Mouse (Mus musculus) natural killer cell, adult 2 months (primary cell): ENCODE results near the gene Arntl.

Source experiments
- DNase-seq, 2 experiments: peaks; one replicate each; pipeline ENCODE4 v3.0.0; 2022; ENCODE audit warnings: low spot score in 2 of 2

The Arntl gene

DNA sequence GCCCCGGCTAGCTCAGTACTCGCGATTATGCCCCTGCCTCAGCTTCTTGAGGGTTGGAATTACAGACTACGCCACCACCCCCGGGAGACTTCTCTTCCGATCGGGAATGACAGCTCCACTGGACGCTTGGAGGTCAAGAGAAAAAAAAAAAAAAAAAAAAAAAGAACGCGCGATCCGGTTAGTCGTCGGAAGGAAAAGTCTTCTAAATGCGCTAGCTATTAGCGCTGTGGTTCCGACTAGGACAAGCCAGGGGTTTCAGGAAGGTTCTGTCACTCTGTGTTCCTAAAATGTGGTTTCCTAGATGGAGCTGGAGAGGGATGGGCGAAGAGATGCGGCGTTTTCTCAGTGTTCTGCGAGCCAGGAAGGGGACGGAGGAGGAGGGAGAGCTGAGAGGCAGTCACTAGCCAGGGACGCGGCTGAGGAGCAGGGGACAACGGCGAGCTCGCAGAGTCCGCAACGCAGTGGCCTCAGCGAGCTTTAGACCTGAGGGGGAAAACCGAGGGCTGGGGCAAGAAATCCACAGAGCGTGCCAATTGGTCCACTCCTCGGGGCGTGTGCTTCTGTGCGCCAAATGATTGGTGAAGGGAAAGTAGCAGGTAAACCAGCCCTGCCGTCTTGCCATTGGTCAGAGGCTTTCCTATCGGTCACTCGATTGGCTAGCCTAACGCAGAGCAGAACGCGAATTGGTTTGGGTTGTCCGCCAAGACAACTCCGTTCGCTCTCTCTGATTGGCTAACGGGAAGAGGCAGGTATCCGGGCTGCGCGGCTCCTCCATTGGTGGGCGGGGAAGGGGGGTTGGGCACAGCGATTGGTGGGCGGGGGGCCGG, at the start of gene Arntl:
TSS of gene Arntl (plus strand) at position 822 of the 827 bp plus-strand sequence.
- DNase-seq = peak; percentile 96 to 98

DNA sequence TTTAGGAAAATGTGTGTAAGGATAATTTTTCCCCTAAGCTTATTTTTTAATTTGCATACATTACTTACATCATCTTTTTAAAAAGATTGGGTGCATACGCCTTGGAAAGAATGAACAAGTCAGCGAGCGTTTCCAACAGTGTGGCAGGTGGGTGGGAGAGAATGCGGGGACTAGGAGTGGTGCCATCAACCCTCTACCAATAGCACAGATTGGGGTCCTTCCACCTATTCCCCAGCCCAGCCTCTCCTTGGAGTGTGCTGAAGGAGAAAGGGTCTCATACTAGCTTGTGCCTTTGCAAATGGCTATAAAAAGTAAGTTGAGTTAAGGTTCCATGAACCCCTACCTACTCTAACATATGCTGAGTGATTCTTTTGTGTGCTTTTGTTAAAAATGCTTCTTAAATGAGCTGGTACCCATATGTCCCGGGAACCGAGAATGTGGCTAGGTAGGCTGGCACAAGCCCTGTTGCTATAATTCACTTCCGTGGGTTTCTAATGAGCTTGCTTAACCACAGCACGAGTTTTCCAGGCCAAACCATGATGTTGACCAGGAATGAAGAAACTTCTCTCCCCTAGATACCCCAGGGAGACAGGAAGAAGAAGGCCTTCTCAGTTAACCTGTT, 46.1 kb upstream of the Arntl start:
- DNase-seq = no peak

DNA sequence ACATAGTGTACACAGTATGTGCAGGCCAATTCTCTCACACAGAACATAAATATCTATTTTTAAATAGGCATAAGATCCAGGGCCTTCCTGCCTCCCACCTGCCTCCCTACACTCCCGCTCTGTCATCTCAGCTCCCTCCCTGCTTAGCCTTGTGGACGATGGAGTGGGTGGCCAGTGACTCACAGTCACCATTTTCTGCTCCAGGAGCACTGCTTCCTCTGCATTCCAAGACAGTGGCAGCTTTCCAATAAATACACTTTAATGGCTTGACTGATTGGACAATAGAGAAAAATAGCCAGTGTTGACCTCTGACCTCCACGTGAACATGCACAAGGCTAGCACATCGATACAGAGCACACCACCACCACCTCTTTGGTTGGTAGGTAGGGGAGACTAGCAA, 42.5 kb upstream of the Arntl start:
- no peak for DNase-seq

- no peak for DNase-seq
Observed at GRCm38 (mm10) chr7:113167092-113167491, 40.2 kb upstream of the Arntl start.

DNA sequence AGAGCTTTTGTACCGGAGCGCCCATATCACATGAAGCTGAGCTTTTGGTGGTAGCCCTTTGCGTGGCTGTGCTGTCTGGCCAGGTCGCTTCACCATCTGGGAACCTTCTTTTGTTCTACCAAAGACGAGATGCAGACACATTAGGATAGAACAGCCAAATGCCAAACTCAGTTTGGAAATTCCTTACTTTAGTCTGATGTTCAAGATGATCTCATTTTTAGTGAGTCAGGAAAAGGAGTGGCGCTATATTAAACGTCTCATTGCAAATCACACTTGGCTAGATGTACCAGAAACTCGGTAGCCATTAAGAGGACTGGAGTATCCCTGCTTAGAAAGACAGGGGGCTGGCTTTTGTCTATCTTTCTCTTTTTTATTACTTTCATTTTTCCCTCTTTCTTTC, 38.7 kb upstream of the Arntl start:
- DNase-seq = no peak

GRCm38 (mm10) chr7:113172425-113172824, 34.8 kb upstream of the Arntl start:
- no peak for DNase-seq

DNA sequence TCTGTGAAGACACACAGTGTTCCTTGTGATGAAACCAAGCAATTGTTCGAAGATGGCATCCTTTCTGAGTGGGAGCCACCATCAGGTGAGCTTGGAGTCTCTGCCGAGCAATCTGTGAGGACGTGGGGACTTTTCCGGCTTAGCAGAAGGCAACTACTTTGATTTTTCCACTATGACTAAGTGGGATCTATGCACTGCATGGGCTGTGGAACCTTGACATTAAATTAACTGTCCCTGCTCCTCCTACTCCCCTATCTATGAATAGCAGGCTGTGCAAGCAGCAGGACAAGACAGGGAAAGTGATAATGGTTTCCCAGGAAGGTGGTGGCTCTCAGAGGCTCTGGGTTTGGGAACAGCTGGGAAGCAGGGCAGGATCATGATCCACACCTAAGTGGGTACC, 31.8 kb upstream of the Arntl start:
- DNase-seq = no peak

DNA sequence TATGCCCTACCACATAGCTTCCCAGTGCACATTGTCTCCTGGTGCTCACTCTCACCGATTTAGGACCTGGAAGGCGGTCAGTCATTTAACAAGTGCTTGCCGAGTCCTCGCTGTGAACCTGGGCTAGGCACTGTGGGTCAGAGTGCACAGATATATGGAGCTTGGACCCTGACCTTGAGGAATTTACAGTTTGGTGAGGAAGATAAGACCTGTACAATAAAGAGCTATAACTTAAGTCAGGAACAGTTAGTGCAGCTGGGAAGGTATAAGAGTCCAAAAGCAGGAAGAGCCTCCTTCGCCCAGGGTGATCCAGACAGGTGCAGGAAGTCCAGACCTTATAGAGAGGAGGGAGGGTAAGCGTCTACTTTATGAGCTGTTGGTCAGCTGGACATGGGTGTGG, 29.2 kb upstream of the Arntl start:
- no peak for DNase-seq

GRCm38 (mm10) chr7:113183787-113184186, 23.5 kb upstream of the Arntl start:
- DNase-seq = no peak

DNA sequence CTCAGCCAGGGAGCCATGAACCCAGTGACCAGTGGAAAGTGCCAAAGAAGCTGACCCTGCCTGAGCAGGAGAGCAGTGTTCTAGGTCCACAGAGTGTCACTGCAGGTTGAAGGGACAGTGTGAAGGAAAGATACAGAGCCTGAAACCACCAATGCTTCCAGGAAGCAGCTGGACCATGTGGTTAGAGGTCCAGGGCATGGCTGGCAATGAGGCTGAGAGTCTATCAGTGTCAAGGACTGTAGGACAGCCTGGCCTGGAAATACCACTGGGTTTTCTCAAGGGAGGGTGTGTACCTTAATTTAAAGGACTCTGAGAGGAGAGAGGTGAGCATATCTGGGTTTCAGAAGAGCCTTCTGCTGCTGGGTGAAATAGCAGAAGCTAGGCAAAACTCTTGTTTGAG, 22.2 kb upstream of the Arntl start:
- no peak for DNase-seq

DNA sequence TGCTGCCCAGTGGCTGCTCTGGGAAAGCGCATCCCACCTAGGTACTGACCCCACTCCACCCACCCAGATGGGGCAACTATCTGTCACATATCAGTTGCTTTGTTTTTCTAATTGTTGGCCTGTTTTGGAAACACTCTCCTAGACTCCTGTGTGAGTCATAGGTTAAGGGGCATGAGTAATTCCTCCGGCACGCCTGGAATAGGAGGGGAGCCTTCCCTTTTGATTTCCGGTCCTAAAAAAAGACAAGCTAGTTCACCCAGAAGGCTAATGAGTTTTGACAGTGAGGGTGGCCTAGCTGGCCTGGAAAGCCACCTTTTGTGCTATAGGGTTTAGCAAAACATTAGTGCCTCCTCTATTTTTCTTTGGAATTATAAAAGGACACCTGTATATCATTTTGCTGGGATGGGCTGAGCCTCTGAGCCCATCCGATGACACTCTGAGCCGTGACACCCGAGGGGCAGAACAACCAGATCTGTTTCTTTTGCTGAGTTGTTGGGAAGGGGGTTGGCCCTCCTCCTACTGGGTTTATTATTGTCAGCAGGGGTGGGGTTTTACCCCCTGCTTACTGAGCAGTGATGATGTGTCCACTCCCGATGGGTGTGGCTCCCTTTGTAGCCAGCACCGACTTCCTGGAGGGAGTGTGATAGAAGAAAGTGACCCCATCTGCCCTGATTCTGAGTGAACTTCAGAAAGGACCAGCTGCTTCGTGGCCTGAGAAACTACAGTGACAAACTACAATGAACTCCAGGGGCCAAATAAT, 21.0 kb upstream of the Arntl start:
- DNase-seq = no peak

DNA sequence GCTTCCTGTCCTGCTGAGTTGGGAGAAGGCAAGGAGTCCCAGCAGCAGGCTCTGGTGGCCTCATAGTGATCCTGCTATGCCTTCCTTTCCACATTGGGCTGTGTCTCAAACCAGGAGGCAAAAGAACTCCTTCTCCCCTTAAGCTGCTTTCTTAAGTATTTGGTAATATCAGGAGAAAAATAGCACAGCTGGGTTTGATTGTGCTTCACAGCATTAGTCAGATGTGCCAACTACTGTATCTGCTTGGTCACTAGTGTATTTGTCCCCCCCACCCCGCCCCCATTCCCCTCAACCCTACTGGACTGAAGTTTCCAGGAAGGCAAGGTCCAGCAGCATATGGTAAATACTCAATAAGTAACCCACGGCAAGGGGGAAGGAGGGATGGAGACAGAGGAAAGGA, 19.2 kb upstream of the Arntl start:
- no peak for DNase-seq

DNA sequence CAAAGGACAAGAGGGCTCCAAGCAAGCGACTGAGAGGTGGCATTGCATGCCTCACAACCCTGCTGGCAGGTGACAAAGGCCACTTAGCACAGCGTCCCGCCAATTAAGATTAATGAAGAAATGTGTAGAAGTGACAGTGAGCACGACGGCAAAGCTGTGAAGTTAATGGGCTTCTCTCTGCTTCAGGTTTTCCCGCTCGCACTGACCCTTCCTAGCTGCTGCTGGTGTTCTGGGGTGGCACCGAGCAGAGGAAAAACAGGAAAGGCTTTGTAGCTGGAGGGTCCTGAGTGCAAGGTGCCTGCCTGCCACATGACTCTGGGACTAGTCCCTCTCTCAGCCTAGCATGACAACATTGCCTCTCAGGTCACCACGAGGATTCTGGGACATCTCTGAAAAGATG, 18.7 kb upstream of the Arntl start:
- no peak for DNase-seq

DNA sequence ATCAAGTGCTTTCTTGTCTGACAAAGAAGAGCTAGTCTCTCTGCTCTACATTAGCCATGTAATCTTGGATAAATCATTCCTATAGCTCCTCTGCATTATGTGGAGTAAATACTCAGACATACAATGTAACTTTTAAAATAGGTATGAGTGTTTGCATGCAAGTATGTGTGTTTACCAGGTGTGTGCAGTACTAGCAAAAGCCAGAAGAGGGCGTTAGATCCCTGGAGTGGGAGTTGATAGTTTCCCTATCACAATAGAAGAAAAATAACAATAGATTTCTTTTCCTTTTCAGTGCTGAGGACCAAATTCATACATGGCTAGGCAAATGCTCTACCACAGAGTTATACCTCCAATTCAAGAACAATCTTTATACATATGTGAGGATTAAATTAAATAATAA, 15.5 kb upstream of the Arntl start:
- DNase-seq = no peak

- no peak for DNase-seq
Observed at GRCm38 (mm10) chr7:113192714-113193365, 14.4 kb upstream of the Arntl start.

DNA sequence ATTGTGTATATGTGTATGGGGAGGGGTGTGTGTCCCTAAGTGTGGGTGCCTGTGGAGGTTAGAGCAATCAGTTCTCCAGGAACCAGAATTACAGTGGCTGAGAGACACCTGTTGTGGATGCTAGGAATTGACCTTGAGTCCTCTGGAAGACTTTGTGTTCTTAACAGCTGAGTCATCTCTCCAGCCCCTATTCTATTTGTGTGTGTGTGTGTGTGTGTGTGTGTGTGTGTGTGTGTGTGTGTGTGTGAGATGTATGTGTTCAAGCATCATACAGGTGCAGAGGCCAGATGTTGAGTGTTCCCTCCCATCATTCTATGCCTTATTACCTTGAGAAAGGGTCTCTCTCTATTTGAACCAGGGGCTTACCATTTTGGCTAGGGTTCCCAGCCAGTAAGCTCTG, 13.4 kb upstream of the Arntl start:
- no peak for DNase-seq

GRCm38 (mm10) chr7:113195271-113195670, 12.0 kb upstream of the Arntl start:
- no peak for DNase-seq

GRCm38 (mm10) chr7:113196171-113196570, 11.1 kb upstream of the Arntl start:
- no peak for DNase-seq

- peak in 1 of 2 experiments; percentile 34 for DNase-seq
Observed at GRCm38 (mm10) chr7:113197161-113197775, 10.0 kb upstream of the Arntl start.

DNA sequence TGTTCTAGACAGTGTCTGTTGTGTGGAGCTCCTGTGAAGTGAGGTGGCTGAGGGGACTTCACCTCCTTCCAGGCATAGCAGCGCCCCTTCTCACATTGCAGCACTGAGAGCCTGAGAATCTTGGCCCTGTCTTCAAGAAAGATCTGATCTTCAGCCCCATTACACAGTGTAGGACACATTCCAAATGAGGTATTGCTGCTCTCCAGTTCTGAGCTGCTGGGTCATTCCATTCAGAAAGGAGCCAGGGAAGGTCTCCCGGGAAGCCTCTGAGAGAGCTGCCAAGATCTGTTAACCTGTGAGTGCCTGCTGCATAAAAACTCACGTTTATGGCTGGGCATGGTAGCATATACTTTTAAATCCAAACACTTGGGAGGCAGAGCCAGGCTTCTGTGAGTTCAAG, 5.7 kb upstream of the Arntl start:
- DNase-seq = no peak

DNA sequence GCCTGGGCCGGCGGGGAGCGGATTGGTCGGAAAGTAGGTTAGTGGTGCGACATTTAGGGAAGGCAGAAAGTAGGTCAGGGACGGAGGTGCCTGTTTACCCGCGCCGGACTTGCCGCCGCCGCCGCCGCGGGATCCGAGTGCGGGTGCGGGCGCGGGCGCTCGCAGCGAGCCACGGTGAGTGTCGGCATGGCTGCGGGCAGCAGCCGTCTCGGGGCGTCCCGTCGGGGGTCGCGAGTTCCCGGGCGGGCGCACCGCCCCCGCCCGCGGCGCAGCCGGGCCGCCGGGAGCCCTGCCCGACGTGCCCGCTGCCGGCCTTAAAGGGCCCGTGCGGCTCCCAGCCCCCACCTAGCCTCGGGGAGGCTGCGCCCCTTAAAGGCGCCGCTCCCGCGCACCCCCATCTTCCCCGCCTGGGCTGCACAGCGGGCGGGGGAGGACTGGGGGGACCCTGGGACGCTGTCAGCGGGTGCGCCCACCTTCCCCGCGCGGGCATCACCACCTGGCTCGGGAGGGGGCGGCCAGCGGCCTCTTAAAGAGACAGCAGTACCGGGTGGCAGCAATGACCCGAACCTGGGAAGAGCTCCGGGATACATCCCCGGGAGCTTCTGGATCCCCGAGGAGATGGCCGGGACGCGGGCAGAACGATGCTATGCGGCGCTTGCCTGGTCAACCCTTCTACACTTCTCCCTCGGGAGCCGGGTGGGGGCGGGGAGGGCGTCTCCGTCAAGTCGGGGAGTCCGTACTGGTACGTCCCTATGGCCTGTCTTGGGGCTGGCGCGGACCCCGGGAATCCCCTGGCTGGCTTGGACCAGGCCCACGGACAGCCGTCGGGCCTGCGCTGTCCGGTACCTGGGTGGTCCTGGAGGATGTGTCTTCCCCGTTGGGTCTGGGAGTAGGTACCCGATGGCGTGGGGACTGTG, 464 bp downstream of the Arntl start:
- DNase-seq = peak in 1 of 2 experiments; percentile 50
